Mouse (Mus musculus): ENCODE results near the gene Mvb12a. TPM values are rescaled to one million over a fixed set of nuclear protein-coding genes. Genes with fewer than 3 reads are reported as not detected.
"Not testable (repeated sequence)": the region's sequence is repeated elsewhere in the genome, so short reads cannot be mapped to it uniquely, and the experiment has no call there.

The Mvb12a gene
- total and polyA plus RNA-seq, 3 experiments, result 40.4 to 132 (median 75.9) TPM

DNA sequence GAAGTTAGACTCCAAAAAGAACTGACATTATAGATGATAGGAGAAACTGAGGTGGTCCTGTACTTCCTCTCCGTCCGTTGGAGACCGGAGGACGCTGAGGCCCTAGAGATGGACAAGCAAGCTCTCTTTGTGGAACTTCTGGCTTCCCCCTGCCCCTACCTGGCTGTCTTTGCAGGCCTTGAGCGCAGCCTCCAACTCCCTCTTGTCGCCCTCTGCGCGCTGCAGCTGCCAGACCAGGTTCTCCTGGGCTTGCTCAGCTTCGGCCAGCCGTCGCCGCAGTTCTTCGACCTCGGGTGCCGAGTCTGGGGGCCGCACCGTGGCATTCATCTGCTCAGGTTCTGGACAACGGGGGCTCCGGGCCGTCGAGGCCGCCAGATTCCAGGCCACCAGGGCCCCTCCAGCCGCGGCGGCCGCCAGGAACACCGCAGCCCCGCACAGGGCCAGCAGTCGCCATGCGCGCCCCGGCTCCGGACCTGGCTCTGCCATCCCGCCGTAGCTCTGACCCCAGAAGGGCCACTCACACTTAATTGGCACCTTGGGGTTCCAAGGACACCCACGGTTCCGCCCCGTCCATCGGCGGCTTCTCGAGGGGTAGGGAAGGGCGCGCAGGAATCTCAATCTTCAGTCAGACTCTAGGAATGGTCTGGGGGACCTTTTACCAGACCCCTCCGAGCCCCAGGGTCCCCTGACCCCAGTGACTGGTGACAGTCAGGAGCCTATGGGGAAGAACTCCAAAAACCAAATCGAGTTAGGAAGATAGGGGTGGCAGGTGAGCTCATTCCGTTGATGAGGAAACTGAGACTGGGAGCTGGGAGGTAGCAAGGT lies 17.3 kb upstream of the Mvb12a start, which contains the start of gene Ccdc194:
Ccdc194 (minus strand) TSS at position 486 of the 825 bp plus-strand sequence.
- no peaks in the 10 kb centered on the region for H3K36me3 ChIP-seq (replicated peaks)
- no peaks in the 10 kb centered on the region for H3K9me3 ChIP-seq (replicated peaks)
- H3K27me3 ChIP-seq (ENCODE audit: insufficient read depth, low read length), result peaks cover 57% of the 10 kb centered on the region
- no peak for TF ChIP-seq TAL1 (conservative IDR thresholded peaks at IDR 0.05; ENCODE audit: low read depth, low read length)
- no peak for TF ChIP-seq GATA2 (IDR thresholded peaks at IDR 0.05; ENCODE audit: borderline replicate concordance, low read depth, low read length)
- TF ChIP-seq CTCF (IDR thresholded peaks at IDR 0.05; ENCODE audit: low read depth, low read length), result no peak
- ATAC-seq (ENCODE audit: extremely low read depth, insufficient number of reproducible peaks, low FRiP score, poor library complexity, severe bottlenecking) (no peak), DNase-seq (ENCODE audit: low spot score) (no peak)
- peaks cover 13% of the 10 kb centered on the region for H3K4me1 ChIP-seq (ENCODE audit: insufficient read depth, low read depth, low read length)
- no peak within 1 kb of the TSS for H3K4me3 ChIP-seq (ENCODE audit: low read depth, low read length)

DNA sequence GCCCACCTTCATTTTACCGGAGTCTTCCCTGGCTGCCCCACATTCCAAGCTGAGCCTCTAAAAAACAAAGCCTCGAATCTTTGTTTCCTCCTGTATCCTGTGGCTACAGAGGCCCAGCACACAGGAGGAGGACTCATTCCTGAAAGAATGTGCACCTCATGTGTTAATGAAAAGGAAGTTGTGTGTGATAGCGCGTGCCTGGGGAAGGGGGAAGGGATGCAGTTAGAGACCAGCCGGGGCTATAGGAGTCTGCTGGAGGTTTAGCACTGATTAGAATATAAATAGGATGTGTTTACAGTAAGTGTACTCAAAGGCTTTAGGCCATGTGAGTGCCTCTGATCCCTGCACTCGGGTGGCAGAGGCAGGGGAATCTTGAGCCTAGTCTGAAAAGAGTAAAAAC lies 16.4 kb upstream of the Mvb12a start:
- H3K4me1 ChIP-seq (ENCODE audit: insufficient read depth, low read depth, low read length), result peaks cover 12% of the 10 kb centered on the region
- no peaks in the 10 kb centered on the region for H3K36me3 ChIP-seq (replicated peaks)
- DNase-seq (ENCODE audit: low spot score) (no peak), ATAC-seq (ENCODE audit: extremely low read depth, insufficient number of reproducible peaks, low FRiP score, poor library complexity, severe bottlenecking) (no peak)
- no peak overlapping the region for H3K4me3 ChIP-seq (ENCODE audit: low read depth, low read length)
- no peaks in the 10 kb centered on the region for H3K9me3 ChIP-seq (replicated peaks)
- peaks cover 50% of the 10 kb centered on the region for H3K27me3 ChIP-seq (ENCODE audit: insufficient read depth, low read length)
- TF ChIP-seq GATA1 (IDR thresholded peaks at IDR 0.05; ENCODE audit: borderline replicate concordance, low read length) (no peak), TAL1 (conservative IDR thresholded peaks at IDR 0.05; ENCODE audit: low read depth, low read length) (no peak), CTCF (IDR thresholded peaks at IDR 0.05; ENCODE audit: low read depth, low read length) (no peak), GATA2 (IDR thresholded peaks at IDR 0.05; ENCODE audit: borderline replicate concordance, low read depth, low read length) (no peak), POLR2AphosphoS5 (IDR thresholded peaks at IDR 0.05; ENCODE audit: insufficient replicate concordance, low read depth, low read length) (no peak)

- DNase-seq (ENCODE audit: low spot score) (no peak), ATAC-seq (ENCODE audit: extremely low read depth, insufficient number of reproducible peaks, low FRiP score, poor library complexity, severe bottlenecking) (no peak)
- Histone ChIP-seq H3K27me3 (ENCODE audit: insufficient read depth, low read length) (peaks cover 48% of the 10 kb centered on the region), H3K4me1 (ENCODE audit: insufficient read depth, low read depth, low read length) (peaks cover 7% of the 10 kb centered on the region), H3K9me3 (replicated peaks) (no peaks in the 10 kb centered on the region), H3K4me3 (ENCODE audit: low read depth, low read length) (no peak overlapping the region), H3K36me3 (replicated peaks) (no peaks in the 10 kb centered on the region)
- TF ChIP-seq POLR2AphosphoS5 (IDR thresholded peaks at IDR 0.05; ENCODE audit: insufficient replicate concordance, low read depth, low read length), result no peak
- TF ChIP-seq GATA2 (IDR thresholded peaks at IDR 0.05; ENCODE audit: borderline replicate concordance, low read depth, low read length), result no peak
- TF ChIP-seq TAL1 (conservative IDR thresholded peaks at IDR 0.05; ENCODE audit: low read depth, low read length), result no peak
- no peak for TF ChIP-seq GATA1 (IDR thresholded peaks at IDR 0.05; ENCODE audit: borderline replicate concordance, low read length)
- no peak for TF ChIP-seq CTCF (IDR thresholded peaks at IDR 0.05; ENCODE audit: low read depth, low read length)
These were observed 15.4 kb upstream of the Mvb12a start for GRCm38 (mm10) chr8:71527162-71527870.

GRCm38 (mm10) chr8:71528362-71529073 lies 14.2 kb upstream of the Mvb12a start:
- H3K27me3 ChIP-seq (ENCODE audit: insufficient read depth, low read length), result peaks cover 39% of the 10 kb centered on the region
- ATAC-seq (ENCODE audit: extremely low read depth, insufficient number of reproducible peaks, low FRiP score, poor library complexity, severe bottlenecking), result no peak

DNA sequence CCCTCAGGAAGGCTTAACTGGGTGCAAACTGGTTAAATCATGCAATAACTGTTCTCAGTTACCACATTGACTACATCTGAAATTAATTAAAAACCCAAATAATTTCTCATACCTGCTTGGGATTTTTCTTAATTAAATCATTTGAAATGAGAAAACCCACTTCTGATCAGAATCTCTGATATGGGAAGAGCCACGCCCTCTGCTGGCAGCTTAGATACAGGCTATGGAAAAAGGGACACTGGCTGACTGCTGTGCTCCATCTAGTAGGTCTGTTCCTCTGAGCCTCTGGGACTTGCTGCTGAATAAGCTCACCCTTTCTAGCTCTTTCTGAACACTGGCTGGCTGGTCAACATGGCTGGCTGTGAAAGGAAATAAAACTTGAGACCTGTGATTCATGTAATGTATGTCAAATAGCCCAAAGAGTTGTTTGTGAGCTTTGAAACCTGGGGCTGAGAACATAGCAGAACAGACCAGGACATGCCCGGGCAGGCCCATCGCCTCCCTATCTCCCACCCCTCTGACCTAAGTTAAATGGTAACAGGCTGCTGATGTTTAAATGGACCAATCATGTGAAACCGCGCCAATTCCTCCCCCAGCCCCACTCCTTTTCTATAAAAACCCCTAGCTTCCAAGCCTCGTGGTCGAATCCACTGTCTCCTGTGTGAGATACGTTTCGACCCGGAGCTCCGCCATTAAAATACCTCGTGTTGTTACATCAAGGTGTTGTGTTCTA lies 11.8 kb upstream of the Mvb12a start:
- H3K4me3 ChIP-seq (ENCODE audit: low read depth, low read length); ATAC-seq (ENCODE audit: extremely low read depth, insufficient number of reproducible peaks, low FRiP score, poor library complexity, severe bottlenecking); DNase-seq (ENCODE audit: low spot score); H3K36me3 ChIP-seq (replicated peaks); H3K9me3 ChIP-seq (replicated peaks): not testable (repeated sequence)
- peaks cover 21% of the 10 kb centered on the region for H3K4me1 ChIP-seq (ENCODE audit: insufficient read depth, low read depth, low read length)
- peaks cover 26% of the 10 kb centered on the region for H3K27me3 ChIP-seq (ENCODE audit: insufficient read depth, low read length)

More at GRCm38 (mm10) chr8:71528362-71529073, 14.2 kb upstream of the Mvb12a start:
- no peak overlapping the region for H3K4me3 ChIP-seq (ENCODE audit: low read depth, low read length)
- H3K9me3 ChIP-seq (replicated peaks), result no peaks in the 10 kb centered on the region
- no peaks in the 10 kb centered on the region for H3K36me3 ChIP-seq (replicated peaks)
- DNase-seq (ENCODE audit: low spot score), result no peak
- TF ChIP-seq GATA1 (IDR thresholded peaks at IDR 0.05; ENCODE audit: borderline replicate concordance, low read length) (no peak), CTCF (IDR thresholded peaks at IDR 0.05; ENCODE audit: low read depth, low read length) (no peak), GATA2 (IDR thresholded peaks at IDR 0.05; ENCODE audit: borderline replicate concordance, low read depth, low read length) (no peak), POLR2AphosphoS5 (IDR thresholded peaks at IDR 0.05; ENCODE audit: insufficient replicate concordance, low read depth, low read length) (no peak), TAL1 (conservative IDR thresholded peaks at IDR 0.05; ENCODE audit: low read depth, low read length) (no peak)
- peaks cover 7% of the 10 kb centered on the region for H3K4me1 ChIP-seq (ENCODE audit: insufficient read depth, low read depth, low read length)
